Mouse (Mus musculus): ENCODE measurements around the gene Mpdu1. TPM values are rescaled to one million over a fixed set of nuclear protein-coding genes. Genes with fewer than 3 reads are reported as not detected.
"Not testable (repeated sequence)": the region's sequence is repeated elsewhere in the genome, so short reads cannot be mapped to it uniquely, and the experiment has no call there.

Mpdu1 gene
- polyA plus RNA-seq, 1 experiment from 2014 or later = 26.8 TPM

GRCm38 (mm10) chr11:69704613-69705010 is 42.2 kb upstream of the Mpdu1 start:
- H3K4me1 ChIP-seq (ENCODE audit: control insufficient read depth, insufficient read depth, low read length) = no peaks in the 10 kb centered on the region
- H3K36me3 ChIP-seq (ENCODE audit: control insufficient read depth, insufficient read depth, low read length) = no peaks in the 10 kb centered on the region
- no peaks in the 10 kb centered on the region for H3K27me3 ChIP-seq (ENCODE audit: control insufficient read depth, insufficient read depth, low read length)
- no peak overlapping the region for H3K9ac ChIP-seq (ENCODE audit: low read length)
- no peak for DNase-seq (ENCODE audit: low spot score)
- no peak overlapping the region for H3K4me2 ChIP-seq (ENCODE audit: low read depth)
- WGBS = 67% methylated on average over 2 of the region's 2 CpGs
- no peak for ATAC-seq (ENCODE audit: insufficient read depth, low FRiP score, low TSS enrichment)
- no peak overlapping the region for H3K27ac ChIP-seq (ENCODE audit: low read depth, low read length)
- no peaks in the 10 kb centered on the region for H3K9me3 ChIP-seq (ENCODE audit: control insufficient read depth, low read length)
- H3K4me3 ChIP-seq (ENCODE audit: low read depth, low read length) = no peak overlapping the region

- Histone ChIP-seq H3K36me3 (ENCODE audit: control insufficient read depth, insufficient read depth, low read length) (no peaks in the 10 kb centered on the region), H3K4me1 (ENCODE audit: control insufficient read depth, insufficient read depth, low read length) (no peaks in the 10 kb centered on the region), H3K9me3 (ENCODE audit: control insufficient read depth, low read length) (no peaks in the 10 kb centered on the region), H3K4me2 (ENCODE audit: low read depth) (no peak overlapping the region), H3K4me3 (ENCODE audit: low read depth, low read length) (no peak overlapping the region), H3K27ac (ENCODE audit: low read depth, low read length) (no peak overlapping the region), H3K9ac (ENCODE audit: low read length) (no peak overlapping the region), H3K27me3 (ENCODE audit: control insufficient read depth, insufficient read depth, low read length) (no peaks in the 10 kb centered on the region)
- DNase-seq (ENCODE audit: low spot score) = no peak
- 72% methylated on average over 8 of the region's 8 CpGs for WGBS
- ATAC-seq (ENCODE audit: insufficient read depth, low FRiP score, low TSS enrichment) = no peak
Measured at GRCm38 (mm10) chr11:69703814-69704612, 41.6 kb upstream of the Mpdu1 start.

GRCm38 (mm10) chr11:69703381-69703780 is 40.9 kb upstream of the Mpdu1 start:
- 70% methylated on average over 2 of the region's 3 CpGs for WGBS
- H3K4me2 ChIP-seq (ENCODE audit: low read depth); DNase-seq (ENCODE audit: low spot score); H3K9ac ChIP-seq (ENCODE audit: low read length); H3K4me1 ChIP-seq (ENCODE audit: control insufficient read depth, insufficient read depth, low read length); H3K36me3 ChIP-seq (ENCODE audit: control insufficient read depth, insufficient read depth, low read length); H3K27ac ChIP-seq (ENCODE audit: low read depth, low read length); H3K4me3 ChIP-seq (ENCODE audit: low read depth, low read length); ATAC-seq (ENCODE audit: insufficient read depth, low FRiP score, low TSS enrichment); H3K27me3 ChIP-seq (ENCODE audit: control insufficient read depth, insufficient read depth, low read length); H3K9me3 ChIP-seq (ENCODE audit: control insufficient read depth, low read length): not testable (repeated sequence)

GRCm38 (mm10) chr11:69702886-69703285 is 40.4 kb upstream of the Mpdu1 start:
- H3K27me3 ChIP-seq (ENCODE audit: control insufficient read depth, insufficient read depth, low read length); H3K4me1 ChIP-seq (ENCODE audit: control insufficient read depth, insufficient read depth, low read length); H3K4me3 ChIP-seq (ENCODE audit: low read depth, low read length); DNase-seq (ENCODE audit: low spot score); H3K9ac ChIP-seq (ENCODE audit: low read length); ATAC-seq (ENCODE audit: insufficient read depth, low FRiP score, low TSS enrichment); H3K4me2 ChIP-seq (ENCODE audit: low read depth); H3K27ac ChIP-seq (ENCODE audit: low read depth, low read length); H3K36me3 ChIP-seq (ENCODE audit: control insufficient read depth, insufficient read depth, low read length); H3K9me3 ChIP-seq (ENCODE audit: control insufficient read depth, low read length): not testable (repeated sequence)
- WGBS = 94% methylated on average over 10 of the region's 10 CpGs

- H3K9ac ChIP-seq (ENCODE audit: low read length) = no peak overlapping the region
- H3K27ac ChIP-seq (ENCODE audit: low read depth, low read length) = no peak overlapping the region
- H3K4me3 ChIP-seq (ENCODE audit: low read depth, low read length) = no peak overlapping the region
- no peak overlapping the region for H3K4me2 ChIP-seq (ENCODE audit: low read depth)
- WGBS = 54% methylated on average over 1 of the region's 1 CpGs
- no peak for DNase-seq (ENCODE audit: low spot score)
- H3K4me1 ChIP-seq (ENCODE audit: control insufficient read depth, insufficient read depth, low read length) = peaks cover 9% of the 10 kb centered on the region; the same call in 1 of the 2 replicates
- 0 out of 2 replicates have a peak, but pooled peaks cover 3% of the 10 kb centered on the region for H3K27me3 ChIP-seq (ENCODE audit: control insufficient read depth, insufficient read depth, low read length)
- H3K9me3 ChIP-seq (ENCODE audit: control insufficient read depth, low read length) = no peaks in the 10 kb centered on the region
- H3K36me3 ChIP-seq (ENCODE audit: control insufficient read depth, insufficient read depth, low read length) = no peaks in the 10 kb centered on the region
- ATAC-seq (ENCODE audit: insufficient read depth, low FRiP score, low TSS enrichment) = no peak
Measured at GRCm38 (mm10) chr11:69699595-69699994, 37.2 kb upstream of the Mpdu1 start.

- Histone ChIP-seq H3K9me3 (ENCODE audit: control insufficient read depth, low read length) (no peaks in the 10 kb centered on the region), H3K27ac (ENCODE audit: low read depth, low read length) (no peak overlapping the region), H3K9ac (ENCODE audit: low read length) (no peak overlapping the region), H3K4me1 (ENCODE audit: control insufficient read depth, insufficient read depth, low read length) (peaks cover 9% of the 10 kb centered on the region; the same call in 1 of the 2 replicates), H3K4me2 (ENCODE audit: low read depth) (no peak overlapping the region), H3K4me3 (ENCODE audit: low read depth, low read length) (no peak overlapping the region), H3K36me3 (ENCODE audit: control insufficient read depth, insufficient read depth, low read length) (no peaks in the 10 kb centered on the region), H3K27me3 (ENCODE audit: control insufficient read depth, insufficient read depth, low read length) (0 out of 2 replicates have a peak, but pooled peaks cover 3% of the 10 kb centered on the region)
- WGBS = 70% methylated on average over 5 of the region's 5 CpGs
- ATAC-seq (ENCODE audit: insufficient read depth, low FRiP score, low TSS enrichment) (no peak), DNase-seq (ENCODE audit: low spot score) (no peak)
Measured at GRCm38 (mm10) chr11:69698574-69698973, 36.1 kb upstream of the Mpdu1 start.

GRCm38 (mm10) chr11:69697396-69697795 is 35.0 kb upstream of the Mpdu1 start:
- no peaks in the 10 kb centered on the region for H3K36me3 ChIP-seq (ENCODE audit: control insufficient read depth, insufficient read depth, low read length)
- H3K27me3 ChIP-seq (ENCODE audit: control insufficient read depth, insufficient read depth, low read length) = 0 out of 2 replicates have a peak, but pooled peaks cover 3% of the 10 kb centered on the region
- DNase-seq (ENCODE audit: low spot score) = no peak
- H3K27ac ChIP-seq (ENCODE audit: low read depth, low read length) = no peak overlapping the region
- H3K4me1 ChIP-seq (ENCODE audit: control insufficient read depth, insufficient read depth, low read length) = peaks cover 9% of the 10 kb centered on the region; the same call in 1 of the 2 replicates
- no peak for ATAC-seq (ENCODE audit: insufficient read depth, low FRiP score, low TSS enrichment)
- WGBS = 83% methylated on average over 3 of the region's 3 CpGs
- no peak overlapping the region for H3K4me3 ChIP-seq (ENCODE audit: low read depth, low read length)
- H3K4me2 ChIP-seq (ENCODE audit: low read depth) = no peak overlapping the region
- no peaks in the 10 kb centered on the region for H3K9me3 ChIP-seq (ENCODE audit: control insufficient read depth, low read length)
- H3K9ac ChIP-seq (ENCODE audit: low read length) = no peak overlapping the region

- ATAC-seq (ENCODE audit: insufficient read depth, low FRiP score, low TSS enrichment) = no peak
- H3K4me3 ChIP-seq (ENCODE audit: low read depth, low read length) = peak within 1 kb of the TSS; percentile 43
- DNase-seq (ENCODE audit: low spot score) = peak; percentile 55
- peaks cover 9% of the 10 kb centered on the region; the same call in 1 of the 2 replicates for H3K4me1 ChIP-seq (ENCODE audit: control insufficient read depth, insufficient read depth, low read length)
- H3K9me3 ChIP-seq (ENCODE audit: control insufficient read depth, low read length) = no peaks in the 10 kb centered on the region
- H3K9ac ChIP-seq (ENCODE audit: low read length) = peak within 1 kb of the TSS; percentile 77
- no peak within 1 kb of the TSS for H3K27ac ChIP-seq (ENCODE audit: low read depth, low read length)
- peak within 1 kb of the TSS; percentile 84 for H3K4me2 ChIP-seq (ENCODE audit: low read depth)
- 0 out of 2 replicates have a peak, but pooled peaks cover 3% of the 10 kb centered on the region for H3K27me3 ChIP-seq (ENCODE audit: control insufficient read depth, insufficient read depth, low read length)
- WGBS = under 1% methylated on average over 41 of the region's 41 CpGs
- no peaks in the 10 kb centered on the region for H3K36me3 ChIP-seq (ENCODE audit: control insufficient read depth, insufficient read depth, low read length)
Measured at GRCm38 (mm10) chr11:69695361-69696181, 33.1 kb upstream of the Mpdu1 start, which contains the start of the genes Tnfsf12 and Tnfsfm13. Gene Tnfsf12 (minus strand): TSS chr11:69695849. Gene Tnfsfm13 (minus strand): TSS chr11:69696098.

Measured in neural tube, embryonic 11.5 days (tissue).